16 mouse cellular contexts compared by ENCODE assay signal in the genomic region with DNA sequence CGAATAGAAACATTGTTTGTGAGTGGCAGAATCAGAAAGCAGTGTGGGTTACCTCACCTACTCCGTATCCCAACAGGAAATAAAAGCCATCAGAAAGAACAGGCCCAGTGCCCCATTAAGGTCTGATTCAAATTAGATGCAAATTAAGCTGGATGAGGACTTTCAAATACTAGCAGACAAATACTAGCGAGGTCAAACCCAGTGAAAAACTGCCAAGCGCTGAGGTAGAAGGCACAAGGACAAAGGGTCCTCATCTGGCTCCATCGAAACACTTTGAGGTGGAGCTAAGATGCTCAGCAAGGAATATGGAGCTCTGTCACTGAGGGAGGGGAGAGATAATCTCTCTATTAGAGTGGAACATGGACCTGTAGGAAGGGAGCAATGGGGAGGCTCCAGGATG.
"Had no signal": no experiment of that assay in that cellular context is flagged by ENCODE, and none has a peak within 500 bp of the region (broad histone marks: within the 10 kb centered on the region; RNA-seq: fewer than 3 reads in every experiment).

No protein-coding gene starts in this region.

- H3K4me3 ChIP-seq: layer of hippocampus, adult 2 months; limb, embryonic 10.5 days; liver, embryonic 15.5 days; midbrain, embryonic 10.5 days; neural tube, embryonic 13.5 days had no signal

- DNase-seq: kidney, postnatal 4 days; lung, adult 2 months; lung, postnatal 4 days; right cerebral cortex, adult 18-20 months; right cerebral cortex, postnatal 25 days; thymus, postnatal 36 days had no signal

- H3K27me3 ChIP-seq: liver, embryonic 15.5 days; neural tube, embryonic 13.5 days had no signal

- ATAC-seq: intestine, postnatal 0 days; lung, postnatal 0 days; midbrain, embryonic 16.5 days had no signal

- H3K27ac ChIP-seq: kidney, postnatal 0 days; layer of hippocampus, adult 2 months; liver, embryonic 15.5 days; neural tube, embryonic 13.5 days had no signal

- H3K36me3 ChIP-seq: limb, embryonic 10.5 days; liver, embryonic 15.5 days; midbrain, embryonic 10.5 days; neural tube, embryonic 13.5 days had no signal

- H3K4me2 ChIP-seq: liver, embryonic 11.5 days; liver, embryonic 15.5 days; neural tube, embryonic 13.5 days had no signal

- H3K9ac ChIP-seq: liver, embryonic 15.5 days; neural tube, embryonic 13.5 days had no signal

- H3K9me3 ChIP-seq: limb, embryonic 10.5 days; liver, embryonic 15.5 days had no signal
